Mouse (Mus musculus) c-Kit-positive CD71-positive TER-119-positive erythroid progenitor cells, embryonic 14.5 days (primary cell): ENCODE measurements around the gene Ywhab.

Experiments used
- DNase-seq: peaks from one replicate; pipeline ENCODE4 v3.0.0-alpha.2; 2013; ENCODE audit warnings: low spot score

The Ywhab gene

DNA sequence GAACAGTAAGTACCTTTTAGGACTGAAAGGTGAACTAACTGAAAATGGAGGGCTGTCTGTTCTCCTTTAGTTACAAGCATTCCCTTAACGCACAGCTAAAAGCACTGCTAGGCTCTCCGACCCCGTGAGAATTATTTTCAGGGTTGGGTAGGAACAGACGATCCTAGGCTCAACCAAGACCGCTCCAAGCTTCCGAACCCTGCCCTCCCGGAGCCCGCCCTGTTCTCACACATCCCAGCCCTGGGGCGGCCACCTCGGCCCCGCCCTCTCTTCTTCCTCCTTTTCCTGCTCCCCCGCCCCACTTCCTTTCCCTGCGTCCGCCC lies at the start of gene Ywhab:
TSS of gene Ywhab (plus strand) at position 307 of the 323 bp plus-strand sequence.
- DNase-seq: no peak

DNA sequence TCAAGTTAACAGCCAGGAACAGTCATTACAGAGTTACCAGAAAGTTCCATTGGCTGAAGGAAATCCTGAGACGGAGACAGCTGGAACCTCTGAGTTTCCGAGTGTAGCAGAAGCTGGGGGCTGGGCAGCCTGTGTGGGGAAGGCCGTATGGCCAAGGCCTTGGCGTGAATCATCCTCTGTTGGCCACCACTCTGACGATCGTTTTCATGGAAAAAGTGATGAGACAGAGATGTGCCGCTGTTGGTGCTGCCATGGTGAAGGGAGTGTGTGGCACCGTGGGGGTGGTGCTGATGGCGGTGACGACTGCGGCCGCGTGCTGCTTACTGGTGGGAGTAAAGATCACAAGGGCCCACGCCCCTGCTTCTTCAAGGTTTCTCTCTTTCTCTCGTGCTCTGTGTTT lies 48.5 kb upstream of the Ywhab start:
- no peak for DNase-seq

DNA sequence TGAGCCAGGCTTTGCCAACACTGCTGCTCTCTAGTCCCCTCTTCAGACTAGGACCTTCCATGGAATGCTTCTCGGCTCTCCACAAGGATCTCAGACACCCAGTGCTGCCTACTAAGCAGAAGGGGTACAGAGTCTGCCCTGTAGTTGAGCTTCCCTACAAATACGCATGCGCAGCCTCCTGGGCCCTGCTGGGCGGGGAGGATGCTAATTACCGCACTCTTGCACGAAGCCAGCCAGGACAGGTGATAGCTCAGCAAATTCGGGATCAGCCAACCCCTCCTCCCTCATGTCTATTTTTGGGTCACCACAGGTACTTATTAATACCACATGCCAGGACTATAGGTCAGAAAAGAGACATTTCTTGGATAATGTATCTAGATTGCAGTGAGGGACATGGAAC lies 46.8 kb upstream of the Ywhab start:
- DNase-seq: no peak

- DNase-seq: no peak
Measured at GRCm38 (mm10) chr2:163951770-163952169, 43.0 kb upstream of the Ywhab start.

DNA sequence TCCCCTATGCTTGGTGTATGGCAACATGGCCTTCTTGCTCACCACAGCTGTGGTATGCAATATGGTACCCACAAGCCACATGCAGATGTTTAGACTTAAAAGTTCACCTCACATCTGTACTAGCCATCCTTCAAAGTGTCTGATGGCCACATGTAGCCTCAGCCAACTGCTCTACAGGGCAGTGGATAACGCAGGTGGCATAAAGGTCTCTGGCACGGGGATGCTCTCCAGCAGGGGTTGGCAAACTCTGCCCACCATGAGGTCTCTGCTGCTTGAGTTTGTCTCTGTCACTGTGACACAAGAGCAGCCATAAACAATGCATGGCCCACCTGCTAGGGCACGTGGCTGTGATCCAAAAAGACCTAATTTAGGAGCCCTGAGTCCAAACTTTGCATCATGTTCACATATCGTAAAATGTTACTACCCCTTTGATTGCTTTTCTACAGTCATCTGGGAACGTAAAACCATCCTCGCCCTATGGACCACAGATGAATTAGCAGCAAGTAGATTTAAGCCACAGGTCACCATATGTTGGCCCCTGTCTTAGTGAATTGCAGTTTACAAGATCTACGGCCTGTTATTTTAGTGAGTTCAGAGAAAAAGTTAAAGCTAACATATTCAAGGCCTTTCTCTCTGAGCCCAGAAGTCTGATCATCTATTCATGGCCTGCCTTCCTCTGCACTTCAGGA lies 41.0 kb upstream of the Ywhab start:
- DNase-seq: no peak

- no peak for DNase-seq
Measured at GRCm38 (mm10) chr2:163964606-163965560, 29.9 kb upstream of the Ywhab start.

- DNase-seq: no peak
Measured at GRCm38 (mm10) chr2:163965706-163966105, 29.1 kb upstream of the Ywhab start.

- DNase-seq: peak; percentile 48
Measured at GRCm38 (mm10) chr2:163968581-163968980, 26.2 kb upstream of the Ywhab start.

DNA sequence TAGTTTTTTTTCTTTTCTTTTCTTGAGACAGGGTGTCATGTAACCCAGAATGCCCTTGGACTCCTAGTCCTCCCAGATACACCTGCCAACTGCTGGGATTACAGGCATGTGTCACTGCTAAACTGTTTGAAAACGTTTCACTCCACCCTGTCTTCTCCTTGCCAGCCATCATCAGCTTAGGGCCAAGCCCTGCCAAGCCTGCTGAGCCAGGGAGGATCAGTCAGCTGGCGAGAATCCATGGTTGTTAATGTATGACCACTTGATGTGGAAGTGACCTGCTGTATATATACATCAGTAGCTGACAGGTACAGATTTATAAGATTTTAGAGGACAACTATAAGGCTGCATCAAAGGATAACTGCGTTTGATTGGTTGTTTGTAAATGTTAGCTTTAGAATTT lies 24.4 kb upstream of the Ywhab start:
- no peak for DNase-seq

GRCm38 (mm10) chr2:163974056-163974455 lies 20.7 kb upstream of the Ywhab start:
- no peak for DNase-seq

GRCm38 (mm10) chr2:163976448-163976847 lies 18.3 kb upstream of the Ywhab start:
- no peak for DNase-seq

- DNase-seq: no peak
Measured at GRCm38 (mm10) chr2:163987233-163987632, 7.5 kb upstream of the Ywhab start.

GRCm38 (mm10) chr2:163992871-163993270 lies 1.9 kb upstream of the Ywhab start:
- DNase-seq: no peak

DNA sequence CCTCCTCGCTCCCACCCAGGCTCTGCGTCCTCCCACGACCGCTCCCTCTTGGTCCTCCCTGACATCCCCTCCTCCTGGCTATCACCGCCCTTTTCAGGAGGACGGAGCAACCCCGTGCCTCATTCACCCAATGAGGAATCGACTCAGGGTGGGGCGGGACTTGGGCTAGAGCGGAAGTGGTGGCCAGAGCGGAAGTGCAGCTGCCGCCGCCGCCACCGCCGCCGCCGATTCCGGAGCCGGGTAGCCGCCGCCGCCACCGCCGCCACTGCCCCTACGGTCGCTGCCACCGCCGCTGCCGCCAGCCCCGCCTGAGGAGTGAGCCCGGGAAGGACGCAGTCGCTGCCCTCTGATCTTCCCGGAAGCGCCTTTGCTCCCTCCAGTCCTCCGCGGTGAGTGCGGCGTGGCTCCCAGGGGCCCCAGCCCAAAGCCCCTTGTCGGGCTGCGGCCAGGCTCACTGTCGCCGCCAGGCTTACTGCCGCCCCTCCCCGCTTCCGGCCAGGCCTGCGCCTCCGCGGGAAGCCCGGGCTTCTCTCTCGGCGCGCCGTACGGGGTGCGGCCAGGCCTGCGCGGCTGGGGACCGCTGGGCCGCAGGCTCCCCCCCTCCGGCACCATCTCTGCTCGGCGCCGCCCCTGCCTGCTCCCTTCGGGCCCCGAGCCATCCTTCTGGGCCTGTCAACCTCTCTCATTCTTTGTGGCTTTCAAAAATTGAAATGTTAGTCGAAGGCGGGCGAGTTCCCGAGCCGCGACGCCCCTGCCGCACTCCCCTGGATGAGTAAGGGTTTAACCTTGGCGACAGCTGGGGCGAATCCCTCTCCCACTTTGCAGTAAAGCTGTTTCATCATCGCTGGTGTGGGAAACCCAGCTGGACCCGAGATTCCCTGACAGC lies 460 bp downstream of the Ywhab start:
- peak; percentile 92 for DNase-seq

DNA sequence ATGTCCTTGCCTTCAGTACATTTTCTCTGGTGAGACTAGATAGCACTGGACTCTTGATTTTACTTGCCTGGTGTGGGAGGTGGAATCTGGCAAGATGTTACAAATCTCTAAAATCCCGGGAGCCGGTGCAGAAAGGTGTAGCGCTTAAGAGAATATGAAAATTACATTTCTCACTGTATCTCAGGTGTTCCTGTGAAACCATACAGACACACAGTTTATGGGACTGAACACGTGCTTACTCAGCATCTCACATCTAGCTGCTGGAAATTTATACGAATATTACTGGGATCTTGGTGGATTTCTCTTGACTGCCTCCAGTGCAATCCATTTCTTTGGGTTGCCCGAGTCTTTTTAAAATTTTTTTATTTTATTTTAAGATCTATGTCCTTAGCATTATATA lies 1.5 kb downstream of the Ywhab start:
- DNase-seq: no peak

DNA sequence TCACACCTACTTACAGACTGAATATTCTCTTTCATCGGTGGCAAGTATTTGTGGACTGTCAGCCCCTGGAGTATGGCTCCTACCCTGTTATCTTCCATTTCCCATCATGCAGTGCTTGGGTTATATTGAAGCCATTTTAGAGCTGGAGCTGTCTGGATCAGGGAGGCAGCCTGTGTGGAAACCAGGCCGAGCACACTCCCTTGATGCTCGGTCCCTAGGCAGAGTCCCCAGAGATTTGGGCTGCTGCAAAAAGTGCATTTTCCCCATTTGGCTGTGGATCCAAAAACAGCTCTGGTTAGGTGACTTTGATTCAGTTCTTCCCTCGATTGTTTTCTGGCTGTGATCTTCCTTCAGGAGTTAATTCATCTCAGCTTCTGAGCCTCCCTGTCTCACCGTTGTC lies 2.1 kb downstream of the Ywhab start:
- no peak for DNase-seq

DNA sequence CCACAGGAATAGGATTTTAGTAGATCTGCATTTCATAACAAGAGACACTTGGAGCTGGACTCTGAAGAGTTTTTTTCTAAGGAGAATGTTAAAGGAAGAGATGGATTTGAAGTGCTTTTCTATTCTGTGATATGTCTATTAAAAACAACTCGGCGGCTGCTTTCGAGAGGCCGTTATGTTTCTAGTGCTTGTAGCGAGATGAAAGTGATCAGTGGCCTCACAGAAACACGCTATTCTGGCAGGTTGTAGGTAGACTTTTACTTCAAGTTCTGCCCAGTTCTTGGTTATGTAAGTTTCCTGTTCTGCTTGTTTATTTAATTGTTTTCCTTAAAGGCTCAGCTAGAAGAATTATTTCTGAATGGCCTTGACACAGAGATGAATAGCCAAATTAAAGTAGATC lies 4.2 kb downstream of the Ywhab start:
- no peak for DNase-seq

- no peak for DNase-seq
Measured at GRCm38 (mm10) chr2:164002637-164003036, 7.9 kb downstream of the Ywhab start.

- DNase-seq: no peak
Measured at GRCm38 (mm10) chr2:164004503-164004902, 9.7 kb downstream of the Ywhab start.

DNA sequence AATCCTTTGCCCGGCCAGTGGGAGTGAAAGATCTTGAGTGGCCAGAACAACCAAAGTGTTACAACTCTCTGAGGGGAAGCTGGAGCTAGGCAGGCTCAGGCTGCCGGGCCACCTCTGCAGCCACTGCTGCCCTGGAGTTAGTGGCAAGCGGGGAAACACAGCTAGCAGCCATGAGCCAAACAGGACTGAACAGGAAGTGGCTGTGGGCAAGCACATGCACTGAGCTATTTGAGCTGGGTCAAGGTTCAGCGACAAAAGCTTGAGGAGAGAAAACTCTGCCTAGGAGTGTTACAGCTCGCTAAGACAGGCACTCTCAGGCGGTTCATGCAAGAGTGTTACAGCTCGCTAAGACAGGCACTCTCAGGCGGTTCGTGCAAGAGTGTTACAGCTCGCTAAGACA lies 12.2 kb downstream of the Ywhab start:
- DNase-seq: no peak

- no peak for DNase-seq
Measured at GRCm38 (mm10) chr2:164007547-164007946, 12.8 kb downstream of the Ywhab start.

- DNase-seq: no peak
Measured at GRCm38 (mm10) chr2:164007987-164008545, 13.3 kb downstream of the Ywhab start.
